Mouse (Mus musculus) brain, adult 10 weeks (tissue): ENCODE measurements around the gene Lrrc26. TPM values are rescaled to one million over a fixed set of nuclear protein-coding genes. Genes with fewer than 3 reads are reported as not detected.

Experiments used
- polyA plus RNA-seq: library from polyadenylated mRNA; stranded (reverse); fragments of 350-450 nt; fragmentation: Illumina TruSeq; extraction: RNeasy Lipid Tissue Mini Kit (QIAGEN cat#74804); gene quantifications from one replicate; pipeline ENCODE4 v1.2.3, GENCODE M21; 2015; ENCODE audit warnings: low read depth, low replicate concordance

The Lrrc26 gene
- not detected for polyA plus RNA-seq

DNA sequence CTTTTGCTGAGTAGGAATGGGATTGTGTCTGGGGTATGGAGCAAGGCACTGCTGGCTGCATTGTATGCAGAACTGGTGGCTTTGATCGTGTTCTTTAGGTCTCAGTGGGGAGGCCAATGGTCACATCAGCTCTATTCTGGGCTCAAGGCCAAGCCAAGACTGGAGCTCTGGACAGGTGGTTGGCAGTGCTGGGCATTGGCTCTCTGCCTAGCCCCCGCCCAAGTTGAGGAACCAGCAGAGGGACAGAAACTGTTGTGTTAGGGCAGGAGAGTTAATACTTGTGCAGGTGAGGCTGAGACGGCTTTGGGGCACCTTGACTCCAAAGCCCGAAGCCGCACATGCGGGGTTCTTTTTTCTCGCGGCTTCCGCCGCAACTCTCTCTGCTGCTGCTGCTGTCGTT lies at the start of gene Lrrc26:
Gene Lrrc26 (plus strand): TSS at position 265 of the 400 bp plus-strand sequence.

DNA sequence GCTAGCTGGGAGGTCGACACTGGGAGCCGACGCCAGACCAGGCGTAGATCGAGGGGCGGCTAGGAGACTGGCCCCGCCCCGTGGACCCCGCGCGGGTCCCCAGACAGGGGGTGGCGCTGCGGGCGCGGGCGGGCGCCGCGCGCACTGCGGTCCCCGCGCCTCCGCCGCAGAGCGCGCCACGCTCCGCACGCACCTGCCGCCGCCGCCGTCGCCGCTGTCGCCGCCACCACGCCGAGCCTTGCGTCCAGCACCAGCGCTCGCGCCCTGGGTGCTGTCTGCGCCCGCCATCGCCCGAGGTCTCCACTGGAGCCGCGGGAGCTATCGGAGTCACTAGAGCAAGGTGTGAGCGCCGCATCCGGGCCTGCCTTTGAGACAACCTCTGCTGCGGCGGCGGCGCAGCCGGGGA lies 47.6 kb upstream of the Lrrc26 start, which contains the start of the genes Rnf208 and Cysrt1:
Gene Rnf208 (plus strand): TSS at position 155 of the 406 bp plus-strand sequence.
Gene Cysrt1 (minus strand): TSS at position 352 of the 406 bp plus-strand sequence.

DNA sequence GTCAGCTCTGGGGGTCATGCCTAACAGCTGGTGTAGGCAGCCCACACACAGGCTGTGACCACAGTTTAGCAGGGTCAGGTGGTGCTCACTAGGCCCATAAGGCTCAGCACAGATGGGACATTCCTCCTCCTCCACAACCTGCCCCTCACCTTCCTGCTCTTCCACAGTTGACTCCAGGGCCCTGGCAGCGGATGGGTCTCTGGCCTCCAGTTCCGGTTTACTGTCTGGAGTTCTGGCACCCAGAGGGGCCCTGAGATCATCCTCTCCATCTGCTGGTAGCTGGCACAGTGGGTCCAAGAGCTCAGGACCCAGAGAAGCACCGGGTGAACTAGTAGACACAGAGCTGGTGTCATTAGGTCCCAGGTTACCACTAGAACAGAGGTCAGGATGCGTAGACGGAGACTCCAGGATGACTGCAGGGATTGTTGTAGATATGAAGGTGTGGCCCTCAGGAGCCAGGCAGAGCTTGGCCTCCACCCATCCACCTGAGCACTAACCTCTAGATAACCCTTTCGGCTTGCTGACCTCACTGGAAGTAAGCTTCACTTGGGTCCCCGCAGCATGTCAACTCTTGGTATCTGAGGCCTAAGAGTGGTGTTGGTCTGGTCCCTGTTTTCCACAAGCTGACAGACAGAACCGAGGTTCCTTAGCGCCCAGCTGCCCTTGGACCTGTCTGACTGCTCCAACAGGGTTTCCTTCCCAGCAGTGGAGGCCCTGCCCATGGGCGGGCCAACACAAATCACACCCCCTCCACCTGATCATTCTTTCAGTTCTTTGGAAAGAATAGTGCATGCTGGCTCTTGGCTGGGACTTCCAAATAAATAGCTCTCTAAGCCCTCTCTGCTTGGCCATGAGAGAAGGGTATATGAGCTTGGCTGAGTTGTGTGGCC lies 43.3 kb upstream of the Lrrc26 start, which contains the start of gene AL732309.1:
Gene AL732309.1 (minus strand): TSS at position 681 of the 890 bp plus-strand sequence.

DNA sequence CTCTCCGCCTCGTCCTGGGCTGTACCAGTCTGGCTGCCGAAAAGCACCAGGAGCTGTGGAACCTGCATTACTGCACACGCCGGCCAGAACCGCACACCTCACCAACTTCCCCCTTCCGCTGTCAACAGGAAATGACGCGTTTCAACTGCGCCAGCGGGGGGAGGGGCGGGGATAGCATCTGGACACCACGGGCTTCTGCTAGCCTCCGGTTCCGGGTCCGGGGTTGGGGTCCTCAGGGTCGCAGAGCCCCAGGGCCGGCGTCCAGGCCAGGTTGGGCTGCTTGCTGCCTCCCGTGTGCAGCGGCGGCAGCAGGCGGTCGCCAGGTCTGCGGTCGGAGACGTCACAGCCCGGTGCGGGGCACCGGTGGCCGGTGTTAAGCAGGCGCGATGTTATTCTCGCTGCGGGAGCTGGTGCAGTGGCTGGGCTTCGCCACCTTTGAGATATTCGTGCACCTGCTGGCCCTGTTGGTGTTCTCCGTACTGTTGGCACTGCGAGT lies 34.4 kb upstream of the Lrrc26 start, which contains the start of gene Tmem203:
Gene Tmem203 (plus strand): TSS at position 156 of the 496 bp plus-strand sequence.

DNA sequence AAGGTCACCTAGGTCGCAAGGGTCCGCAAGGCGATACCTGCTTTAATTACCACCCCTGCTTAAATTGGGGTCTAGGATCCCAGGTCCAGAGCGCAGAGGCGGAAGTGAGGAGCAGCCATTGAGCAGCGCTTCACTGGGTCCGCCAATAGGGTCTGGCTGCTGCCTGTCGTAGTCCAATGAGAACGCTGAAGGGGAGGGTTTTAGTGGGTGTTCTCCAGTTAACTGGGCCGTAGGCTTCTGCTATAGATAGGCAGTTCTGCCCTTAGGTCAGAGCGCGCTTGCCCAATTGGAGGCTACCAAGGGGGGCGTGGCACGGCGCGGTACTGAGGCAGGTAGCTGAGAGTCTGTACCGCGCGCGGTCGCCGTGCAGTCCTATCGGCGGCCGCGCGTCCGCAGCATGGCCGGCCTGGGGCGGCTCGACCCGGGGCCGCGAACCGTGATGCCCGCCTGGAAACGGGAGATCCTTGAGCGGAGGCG lies 27.4 kb upstream of the Lrrc26 start, which contains the start of gene Tprn:
Gene Tprn (plus strand): TSS at position 328 of the 477 bp plus-strand sequence.

DNA sequence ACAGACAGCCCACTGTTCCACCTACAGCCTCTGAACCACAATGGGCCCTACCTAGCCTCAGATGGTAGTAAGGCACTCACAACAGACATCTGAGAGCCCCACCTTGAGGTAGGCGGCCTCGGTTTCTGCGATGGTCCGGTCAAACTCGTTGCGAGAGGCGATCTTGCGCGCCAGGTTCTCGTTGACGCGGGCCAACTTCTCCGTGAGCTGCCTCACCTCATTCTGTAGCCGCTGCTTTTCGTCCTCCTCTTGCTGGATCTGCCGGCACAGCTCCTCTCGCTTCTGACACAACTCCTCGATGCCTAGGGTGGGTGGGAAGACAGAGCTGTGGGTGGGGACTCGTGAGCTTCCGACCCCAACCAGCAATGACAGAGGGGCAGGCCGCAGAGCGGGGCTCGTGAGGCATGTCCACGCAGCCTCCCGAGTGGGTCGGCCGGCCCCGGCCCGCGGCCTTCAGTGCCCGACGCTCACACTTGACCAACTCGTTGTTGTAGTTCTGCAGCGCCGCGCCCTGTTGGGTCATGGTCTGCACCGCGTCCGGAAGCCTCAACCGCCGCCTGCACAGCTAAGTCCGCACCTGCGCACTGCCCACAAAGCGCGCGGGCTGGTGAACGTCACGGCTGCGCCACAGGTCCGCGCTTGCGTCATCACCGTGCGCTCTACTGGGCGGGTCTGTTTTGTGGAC lies 17.7 kb upstream of the Lrrc26 start, which contains the start of the genes Ssna1 and Anapc2:
Gene Ssna1 (minus strand): TSS at position 612 of the 685 bp plus-strand sequence.
Gene Anapc2 (plus strand): TSS at position 652 of the 685 bp plus-strand sequence.

DNA sequence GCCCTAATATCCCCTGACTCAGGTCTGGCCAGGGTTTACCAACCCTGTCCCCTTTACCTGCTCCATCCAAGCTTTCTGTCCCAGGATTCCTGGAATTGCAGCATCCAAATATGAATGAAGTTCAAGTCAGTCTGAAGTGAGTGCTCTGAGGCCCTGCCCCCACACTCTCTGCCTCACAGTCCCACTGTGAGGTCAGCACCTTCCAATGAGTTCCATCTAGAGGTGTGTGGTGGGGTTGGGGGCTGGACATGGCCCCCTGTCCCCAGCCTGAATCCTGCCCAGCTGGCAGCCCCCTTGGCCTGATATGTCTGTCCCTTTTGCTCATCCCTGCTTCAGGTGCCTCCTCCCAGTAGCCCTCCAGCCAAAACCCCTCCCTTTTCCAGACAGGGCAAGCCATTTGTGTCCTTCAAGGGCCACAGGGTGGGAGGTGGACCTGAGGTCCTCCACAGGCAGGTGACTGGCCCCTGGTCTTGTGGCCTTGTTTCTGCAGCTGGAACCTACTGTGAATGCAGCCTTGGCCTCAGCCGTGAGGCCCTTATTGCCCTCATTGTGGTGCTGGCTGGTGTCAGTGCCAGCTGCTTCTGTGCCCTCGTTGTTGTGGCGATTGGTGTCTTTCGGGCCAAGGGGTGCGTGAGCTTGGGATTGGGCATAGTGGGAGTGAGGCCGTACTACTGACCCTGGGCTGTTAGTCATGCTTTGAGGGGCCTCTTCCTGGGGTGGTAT lies 1.6 kb upstream of the Lrrc26 start, which contains the start of gene Tmem210:
Gene Tmem210 (plus strand): TSS at position 219 of the 723 bp plus-strand sequence.

DNA sequence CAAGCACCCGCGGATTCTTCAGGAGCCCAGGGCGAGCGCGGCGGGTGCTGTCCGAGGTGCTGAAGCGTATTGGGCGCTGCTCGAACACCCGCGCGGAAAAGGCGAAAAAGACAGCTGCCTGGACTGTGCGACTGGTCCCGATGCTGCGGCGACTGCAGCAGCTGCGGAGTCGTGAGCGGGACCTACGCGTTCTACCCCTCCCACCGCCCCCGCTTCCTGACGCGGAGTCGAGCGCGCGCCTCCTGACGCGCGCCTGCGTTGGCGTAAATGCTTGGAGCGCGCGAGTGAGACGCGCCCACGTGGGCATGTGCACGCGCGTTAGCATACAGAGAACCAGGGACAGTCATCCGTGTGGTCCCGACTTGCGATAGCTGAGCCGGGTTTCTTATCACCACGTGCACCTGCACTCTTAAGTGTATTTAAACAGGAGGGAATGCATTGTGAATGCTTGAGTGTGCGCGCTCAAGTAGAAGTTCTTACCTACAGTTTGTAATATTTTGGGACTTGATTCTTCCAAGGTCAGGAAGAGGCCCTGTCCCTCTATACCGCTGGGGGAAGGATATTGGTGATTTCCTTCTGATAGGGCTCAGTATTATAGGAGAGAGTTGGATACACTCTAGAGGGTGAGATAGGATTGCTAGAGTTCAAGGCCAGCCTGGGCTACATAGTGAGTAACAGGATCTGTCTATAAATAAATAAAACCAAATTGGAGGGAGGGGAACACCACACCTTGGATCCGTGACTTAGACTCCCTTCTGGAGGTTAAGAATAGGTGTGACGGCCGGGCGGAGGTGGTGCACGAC lies 29.5 kb downstream of the Lrrc26 start, which contains the start of gene Grin1:
Gene Grin1 (minus strand): TSS at position 217 of the 803 bp plus-strand sequence.

DNA sequence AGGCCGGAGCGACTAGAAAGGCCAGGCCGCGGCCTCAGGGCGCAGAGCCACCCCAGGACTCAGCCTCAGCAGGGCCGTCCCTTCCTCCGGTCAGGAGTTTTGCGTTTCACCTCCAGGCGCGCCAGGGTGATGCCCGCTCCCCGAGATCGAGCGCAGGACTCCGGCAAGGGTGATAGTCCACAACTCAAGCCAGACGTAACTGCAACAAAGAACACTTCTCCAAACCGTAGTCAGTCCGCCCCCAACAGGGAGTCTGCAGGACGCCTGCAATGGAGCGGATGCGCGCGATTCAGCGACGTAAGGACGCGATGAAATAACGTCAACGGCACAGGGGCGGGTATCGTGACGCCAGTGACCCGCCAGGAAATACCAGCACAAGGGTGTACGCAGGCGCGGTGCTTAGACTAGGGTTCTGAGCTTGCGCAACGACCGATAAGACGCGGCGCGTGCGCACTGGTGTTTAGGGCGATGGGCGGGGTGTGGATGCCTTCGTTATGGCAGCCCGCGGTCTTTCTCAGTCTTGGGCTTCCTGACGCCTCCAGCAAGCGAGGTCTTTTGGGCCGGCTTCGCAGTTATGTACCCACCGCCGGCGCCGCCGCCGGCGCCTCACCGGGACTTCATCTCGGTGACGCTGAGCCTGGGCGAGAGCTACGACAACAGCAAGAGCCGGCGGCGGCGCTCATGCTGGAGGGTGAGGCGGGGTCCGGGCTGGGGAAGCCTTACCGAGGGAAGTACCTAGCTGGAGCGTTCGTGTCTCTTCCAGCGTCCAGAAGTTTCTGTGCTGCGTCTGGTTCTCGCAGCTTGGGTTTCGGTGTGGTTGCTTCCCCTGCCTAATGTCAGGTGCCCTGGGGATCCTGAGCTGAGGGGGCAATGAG lies 42.8 kb downstream of the Lrrc26 start, which contains the start of gene Man1b1:
Gene Man1b1 (plus strand): TSS at position 53 of the 875 bp plus-strand sequence.

Other genes starting within 250 kb of the Lrrc26 start
- gene Nsmf, start 235.6 kb upstream of the Lrrc26 start, polyA plus RNA-seq, result 429 TPM
- gene Entpd8, start 209.6 kb upstream of the Lrrc26 start, polyA plus RNA-seq, result not detected
- gene Noxa1, start 194.8 kb upstream of the Lrrc26 start, polyA plus RNA-seq, result not detected
- gene Nrarp, start 109.2 kb upstream of the Lrrc26 start, polyA plus RNA-seq, result 13.6 TPM
- gene Tor4a, start 93.0 kb upstream of the Lrrc26 start, polyA plus RNA-seq, result 2.9 TPM
- gene Nelfb, start 78.4 kb upstream of the Lrrc26 start, polyA plus RNA-seq, result 47.7 TPM
- gene Stpg3, start 75.3 kb upstream of the Lrrc26 start, polyA plus RNA-seq, result not detected
- gene Fam166a, start 71.2 kb upstream of the Lrrc26 start, polyA plus RNA-seq, result not detected
- gene Tubb4b, start 65.2 kb upstream of the Lrrc26 start, polyA plus RNA-seq, result 563 TPM
- gene Slc34a3, start 55.6 kb upstream of the Lrrc26 start, polyA plus RNA-seq, result not detected
- not detected for gene Rnf224, start 53.1 kb upstream of the Lrrc26 start, polyA plus RNA-seq
- 180 TPM for gene Rnf208, start 47.7 kb upstream of the Lrrc26 start, polyA plus RNA-seq
- gene Cysrt1, start 47.5 kb upstream of the Lrrc26 start, polyA plus RNA-seq, result not detected
- gene AL732309.1, start 43.1 kb upstream of the Lrrc26 start, polyA plus RNA-seq, result 6.7 TPM
- gene Tmem203, start 34.5 kb upstream of the Lrrc26 start, polyA plus RNA-seq, result 19.6 TPM
- 23.4 TPM for gene Tprn, start 27.3 kb upstream of the Lrrc26 start, polyA plus RNA-seq
- 92.1 TPM for gene Ssna1, start 17.5 kb upstream of the Lrrc26 start, polyA plus RNA-seq
- 89.9 TPM for gene Anapc2, start 17.4 kb upstream of the Lrrc26 start, polyA plus RNA-seq
- gene Tmem210, start 1.8 kb upstream of the Lrrc26 start, polyA plus RNA-seq, result not detected
- gene Grin1, start 29.3 kb downstream of the Lrrc26 start, polyA plus RNA-seq, result 267 TPM
- gene Man1b1, start 42.4 kb downstream of the Lrrc26 start, polyA plus RNA-seq, result 51.8 TPM
- 38.1 TPM for gene Dpp7, start 66.4 kb downstream of the Lrrc26 start, polyA plus RNA-seq
- 27.2 TPM for gene Uap1l1, start 75.8 kb downstream of the Lrrc26 start, polyA plus RNA-seq
- 2.5 TPM for gene Sapcd2, start 82.4 kb downstream of the Lrrc26 start, polyA plus RNA-seq
- 11.2 TPM for gene Entpd2, start 106.0 kb downstream of the Lrrc26 start, polyA plus RNA-seq
- 274 TPM for gene Npdc1, start 109.4 kb downstream of the Lrrc26 start, polyA plus RNA-seq
- gene Fut7, start 133.4 kb downstream of the Lrrc26 start, polyA plus RNA-seq, result 1.1 TPM
- gene Abca2, start 138.8 kb downstream of the Lrrc26 start, polyA plus RNA-seq, result 105 TPM
- not detected for gene Clic3, start 166.9 kb downstream of the Lrrc26 start, polyA plus RNA-seq
- 96.2 TPM for gene Paxx, start 171.2 kb downstream of the Lrrc26 start, polyA plus RNA-seq
- 2,295 TPM for gene Ptgds, start 180.1 kb downstream of the Lrrc26 start, polyA plus RNA-seq
- gene Lcn12, start 204.0 kb downstream of the Lrrc26 start, polyA plus RNA-seq, result not detected
- gene Fbxw5, start 210.8 kb downstream of the Lrrc26 start, polyA plus RNA-seq, result 96.2 TPM
- gene C8g, start 211.8 kb downstream of the Lrrc26 start, polyA plus RNA-seq, result 1.9 TPM